Mouse (Mus musculus) ES-Bruce4 (cell line): Measurements from ENCODE around the gene Vopp1.

ENCODE experiments used
- CTCF ChIP-seq: IDR thresholded peaks from one replicate; pipeline ENCODE4 v1.8.1; 2011; ENCODE audit warnings: low read depth, low read length
- EP300 ChIP-seq: IDR thresholded peaks from 2 replicates; pipeline ENCODE4 v1.6.1; 2011; ENCODE audit warnings: low read depth, low read length; ENCODE audit not compliant: insufficient read depth
- POLR2A ChIP-seq: IDR thresholded peaks from one replicate; pipeline ENCODE4 v1.8.1; 2011; ENCODE audit warnings: low read length; ENCODE audit not compliant: insufficient read depth

- TF ChIP-seq CTCF (no peak), EP300 (no peak), POLR2A (no peak)
Measured at GRCm38 (mm10) chr6:57763054-57763453, 61.9 kb downstream of the Vopp1 start.
